Mouse (Mus musculus) G1E (cell line): ENCODE results near the gene Nfkbib.

Experiments
- CTCF ChIP-seq: IDR thresholded peaks from 2 replicates; pipeline ENCODE4 v1.5.1; 2012; ENCODE audit warnings: low read depth, low read length, inconsistent platforms, mixed read lengths
- GATA1 ChIP-seq: IDR thresholded peaks from 2 replicates; pipeline ENCODE4 v1.6.1; 2012; ENCODE audit warnings: borderline replicate concordance, low read length, inconsistent platforms, mixed read lengths
- POLR2AphosphoS5 ChIP-seq: IDR thresholded peaks from 2 replicates; pipeline ENCODE4 v1.6.1; 2012; ENCODE audit warnings: low read depth, low read length, inconsistent platforms; ENCODE audit not compliant: insufficient replicate concordance
- TAL1 ChIP-seq: conservative IDR thresholded peaks from 2 replicates; pipeline ENCODE4 v1.6.1; 2012; ENCODE audit warnings: low read depth, low read length, inconsistent platforms, mixed read lengths

DNA sequence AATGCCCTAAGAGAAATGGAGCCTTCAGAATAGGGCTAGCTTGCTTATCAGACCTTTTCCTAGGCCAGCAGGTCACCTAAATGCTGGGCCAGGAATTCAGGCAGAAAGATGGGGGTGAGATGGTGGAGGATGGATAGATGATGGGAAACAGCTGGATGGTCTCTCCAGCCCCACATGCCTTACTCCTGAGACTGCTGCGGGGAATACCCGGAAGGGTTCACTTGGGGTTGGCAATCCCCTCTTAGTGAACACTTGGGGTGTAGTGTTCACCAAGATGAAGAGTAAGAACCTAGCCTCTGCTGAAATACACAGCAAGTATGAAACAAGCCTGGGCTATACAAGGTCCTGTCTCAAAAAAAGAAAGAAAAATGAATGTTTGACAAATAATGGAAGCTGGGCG lies 21.9 kb upstream of the Nfkbib start:
- TF ChIP-seq GATA1, result no peak
- no peak for TF ChIP-seq CTCF
- no peak for TF ChIP-seq POLR2AphosphoS5
- no peak for TF ChIP-seq TAL1
